Comparison of ENCODE assay signal across 13 mouse cellular contexts in genomic region chr14:121730966-121731365, GRCm38 (mm10).
DNase-seq lines count a peak whose midpoint lies in the region; ATAC-seq and TF ChIP-seq lines count a peak whose summit lies in the region.
"Had no signal": no experiment of that assay in that cellular context is flagged by ENCODE, and none has a peak within 500 bp of the region (broad histone marks: within the 10 kb centered on the region; RNA-seq: fewer than 3 reads in every experiment).

No protein-coding gene starts in this region.

- H3K27ac ChIP-seq in heart, embryonic 13.5 days (replicated peaks), result no peak overlapping the region
- peak overlapping the region; percentile 55; the same call in 1 of the 2 replicates for H3K27ac ChIP-seq in liver, embryonic 11.5 days (ENCODE audit: low read depth, low read length)
- no peak overlapping the region for H3K27ac ChIP-seq in liver, postnatal 0 days (ENCODE audit: low read depth)
- no peak overlapping the region for H3K27ac ChIP-seq in hindbrain, embryonic 14.5 days
- no peak overlapping the region for H3K27ac ChIP-seq in midbrain, embryonic 14.5 days (replicated peaks; ENCODE audit: low read depth, low read length)
- H3K27ac ChIP-seq: embryonic facial prominence, embryonic 15.5 days; heart, embryonic 15.5 days; limb, embryonic 15.5 days had no signal

- no peak for DNase-seq in heart, postnatal 14 days
- no peak for DNase-seq in liver, embryonic 11.5 days (ENCODE audit: low spot score)
- no peak for DNase-seq in liver, postnatal 0 days
- no peak for DNase-seq in hindbrain, embryonic 14.5 days (ENCODE audit: low spot score)
- no peak for DNase-seq in midbrain, embryonic 14.5 days
- DNase-seq in right cerebral cortex, adult 2 months (ENCODE audit: low spot score in 2 of 2), result no peak
- no peak for DNase-seq in frontal cortex, postnatal 25 days (ENCODE audit: low spot score in 2 of 2)
- DNase-seq: gastrocnemius, postnatal 36 days; right cerebral cortex, postnatal 14 days had no signal

- TF ChIP-seq CTCF in liver, postnatal 0 days (IDR thresholded peaks at IDR 0.05; ENCODE audit: low read depth), result no peak

- peak; percentile 51; the same call in 1 of the 2 replicates for ATAC-seq in heart, embryonic 13.5 days (ENCODE audit: extremely low read depth, insufficient number of reproducible peaks, low FRiP score, low TSS enrichment)
- peak; percentile 16 for ATAC-seq in liver, embryonic 11.5 days (replicated peaks; ENCODE audit: low FRiP score)
- ATAC-seq in liver, postnatal 0 days, result no peak
- ATAC-seq in hindbrain, embryonic 14.5 days (ENCODE audit: low FRiP score), result peak; percentile 29; the same call in 1 of the 2 replicates
- peak; percentile 40; the same call in 1 of the 2 replicates for ATAC-seq in midbrain, embryonic 14.5 days (ENCODE audit: low FRiP score, low TSS enrichment)

- no peaks in the 10 kb centered on the region for H3K36me3 ChIP-seq in heart, embryonic 13.5 days
- no peaks in the 10 kb centered on the region for H3K36me3 ChIP-seq in liver, embryonic 11.5 days (ENCODE audit: control insufficient read depth, insufficient read depth, low read length)
- no peaks in the 10 kb centered on the region for H3K36me3 ChIP-seq in liver, postnatal 0 days (replicated peaks; ENCODE audit: insufficient read depth, low read length)
- H3K36me3 ChIP-seq in hindbrain, embryonic 14.5 days (replicated peaks; ENCODE audit: control insufficient read depth, insufficient read depth), result no peaks in the 10 kb centered on the region
- H3K36me3 ChIP-seq in midbrain, embryonic 14.5 days (ENCODE audit: control insufficient read depth, insufficient read depth, low read length), result no peaks in the 10 kb centered on the region
- H3K36me3 ChIP-seq: embryonic facial prominence, embryonic 15.5 days; heart, embryonic 15.5 days; limb, embryonic 15.5 days had no signal

- H3K9ac ChIP-seq in heart, embryonic 13.5 days, result no peak overlapping the region
- no peak overlapping the region for H3K9ac ChIP-seq in liver, embryonic 11.5 days (ENCODE audit: low read depth, low read length)
- no peak overlapping the region for H3K9ac ChIP-seq in liver, postnatal 0 days (replicated peaks)
- H3K9ac ChIP-seq in hindbrain, embryonic 14.5 days, result no peak overlapping the region
- H3K9ac ChIP-seq in midbrain, embryonic 14.5 days (replicated peaks; ENCODE audit: low read length), result no peak overlapping the region
- H3K9ac ChIP-seq: embryonic facial prominence, embryonic 15.5 days; heart, embryonic 15.5 days; limb, embryonic 15.5 days had no signal

- H3K4me1 ChIP-seq in heart, embryonic 13.5 days, result 0 out of 2 replicates have a peak, but pooled peaks cover 5% of the 10 kb centered on the region
- peaks cover 19% of the 10 kb centered on the region for H3K4me1 ChIP-seq in liver, embryonic 11.5 days (replicated peaks; ENCODE audit: control insufficient read depth, insufficient read depth, low read length)
- peaks cover 3% of the 10 kb centered on the region; the same call in 1 of the 2 replicates for H3K4me1 ChIP-seq in liver, postnatal 0 days (ENCODE audit: insufficient read depth)
- H3K4me1 ChIP-seq in hindbrain, embryonic 14.5 days (replicated peaks; ENCODE audit: control insufficient read depth, insufficient read depth, low read length), result no peaks in the 10 kb centered on the region
- no peaks in the 10 kb centered on the region for H3K4me1 ChIP-seq in midbrain, embryonic 14.5 days (ENCODE audit: control insufficient read depth, insufficient read depth, low read length)
- H3K4me1 ChIP-seq: heart, embryonic 15.5 days; limb, embryonic 15.5 days had no signal

- 63% methylated on average over 3 of the region's 3 CpGs for WGBS in heart, embryonic 13.5 days
- WGBS in liver, embryonic 11.5 days, result 52% methylated on average over 3 of the region's 3 CpGs
- WGBS in liver, postnatal 0 days (ENCODE audit: insufficient replicate concordance), result 55% methylated on average over 3 of the region's 3 CpGs
- 81% methylated on average over 3 of the region's 3 CpGs for WGBS in hindbrain, embryonic 14.5 days
- WGBS in midbrain, embryonic 14.5 days, result 73% methylated on average over 3 of the region's 3 CpGs

- no peak overlapping the region for H3K4me3 ChIP-seq in heart, embryonic 13.5 days
- no peak overlapping the region for H3K4me3 ChIP-seq in liver, embryonic 11.5 days (ENCODE audit: low read depth, low read length)
- H3K4me3 ChIP-seq in liver, postnatal 0 days (ENCODE audit: low read depth, low read length), result no peak overlapping the region
- H3K4me3 ChIP-seq in hindbrain, embryonic 14.5 days (replicated peaks; ENCODE audit: low read length), result no peak overlapping the region
- H3K4me3 ChIP-seq in midbrain, embryonic 14.5 days (replicated peaks; ENCODE audit: low read depth, low read length), result no peak overlapping the region
- H3K4me3 ChIP-seq: embryonic facial prominence, embryonic 15.5 days; heart, embryonic 15.5 days; limb, embryonic 15.5 days had no signal

- intact Hi-C loops in heart, postnatal 14 days (cut with DNase I), result no loop called here

- H3K9me3 ChIP-seq in heart, embryonic 13.5 days, result no peaks in the 10 kb centered on the region
- H3K9me3 ChIP-seq in liver, embryonic 11.5 days (ENCODE audit: control insufficient read depth, low read length), result no peaks in the 10 kb centered on the region
- H3K9me3 ChIP-seq in liver, postnatal 0 days (ENCODE audit: low read length), result no peaks in the 10 kb centered on the region
- H3K9me3 ChIP-seq in hindbrain, embryonic 14.5 days (ENCODE audit: control insufficient read depth, low read length), result no peaks in the 10 kb centered on the region
- no peaks in the 10 kb centered on the region for H3K9me3 ChIP-seq in midbrain, embryonic 14.5 days (ENCODE audit: control insufficient read depth, low read length)
- H3K9me3 ChIP-seq: embryonic facial prominence, embryonic 15.5 days; heart, embryonic 15.5 days; limb, embryonic 15.5 days had no signal

- H3K4me2 ChIP-seq in heart, embryonic 13.5 days, result no peak overlapping the region
- H3K4me2 ChIP-seq in liver, embryonic 11.5 days, result peak overlapping the region; percentile 64; the same call in 1 of the 2 replicates
- H3K4me2 ChIP-seq in liver, postnatal 0 days (ENCODE audit: low read depth, low read length), result no peak overlapping the region
- no peak overlapping the region for H3K4me2 ChIP-seq in hindbrain, embryonic 14.5 days (replicated peaks)
- no peak overlapping the region for H3K4me2 ChIP-seq in midbrain, embryonic 14.5 days (ENCODE audit: low read length)
- H3K4me2 ChIP-seq: embryonic facial prominence, embryonic 15.5 days; heart, embryonic 15.5 days; limb, embryonic 15.5 days had no signal

- peaks cover 3% of the 10 kb centered on the region; the same call in 1 of the 2 replicates for H3K27me3 ChIP-seq in heart, embryonic 13.5 days (replicated peaks)
- H3K27me3 ChIP-seq in liver, embryonic 11.5 days (replicated peaks; ENCODE audit: control insufficient read depth, insufficient read depth, low read length), result no peaks in the 10 kb centered on the region
- H3K27me3 ChIP-seq in liver, postnatal 0 days (ENCODE audit: insufficient read depth, low read length), result no peaks in the 10 kb centered on the region
- H3K27me3 ChIP-seq in hindbrain, embryonic 14.5 days (ENCODE audit: control insufficient read depth, insufficient read depth, low read length), result no peaks in the 10 kb centered on the region
- no peaks in the 10 kb centered on the region for H3K27me3 ChIP-seq in midbrain, embryonic 14.5 days (ENCODE audit: control insufficient read depth, insufficient read depth, low read length)
- H3K27me3 ChIP-seq: embryonic facial prominence, embryonic 15.5 days; limb, embryonic 15.5 days had no signal

- no peak for TF ChIP-seq EP300 in liver, postnatal 0 days (IDR thresholded peaks at IDR 0.05; ENCODE audit: low read depth)
